Mouse (Mus musculus) splenic B cell, adult 2 months (primary cell): ENCODE data around the gene Fbxl19.
"Not testable (repeated sequence)": the region's sequence is repeated elsewhere in the genome, so short reads cannot be mapped to it uniquely, and the experiment has no call there.

Experiments
- DNase-seq: peaks from one replicate; pipeline ENCODE4 v3.0.0-alpha.2; 2011; ENCODE audit warnings: low read depth, low spot score
- H3K27me3 ChIP-seq: 2 replicates; pipeline ENCODE4 v1.6.1; 2012; ENCODE audit warnings: mild to moderate bottlenecking, low read length, moderate library complexity, mixed read lengths; ENCODE audit not compliant: control insufficient read depth, poor library complexity, insufficient read depth, severe bottlenecking
- H3K36me3 ChIP-seq: 2 replicates; pipeline ENCODE4 v1.6.1; 2012; ENCODE audit warnings: mild to moderate bottlenecking, low read length, moderate library complexity, mixed read lengths; ENCODE audit not compliant: control insufficient read depth, poor library complexity, insufficient read depth, severe bottlenecking

The Fbxl19 gene

DNA sequence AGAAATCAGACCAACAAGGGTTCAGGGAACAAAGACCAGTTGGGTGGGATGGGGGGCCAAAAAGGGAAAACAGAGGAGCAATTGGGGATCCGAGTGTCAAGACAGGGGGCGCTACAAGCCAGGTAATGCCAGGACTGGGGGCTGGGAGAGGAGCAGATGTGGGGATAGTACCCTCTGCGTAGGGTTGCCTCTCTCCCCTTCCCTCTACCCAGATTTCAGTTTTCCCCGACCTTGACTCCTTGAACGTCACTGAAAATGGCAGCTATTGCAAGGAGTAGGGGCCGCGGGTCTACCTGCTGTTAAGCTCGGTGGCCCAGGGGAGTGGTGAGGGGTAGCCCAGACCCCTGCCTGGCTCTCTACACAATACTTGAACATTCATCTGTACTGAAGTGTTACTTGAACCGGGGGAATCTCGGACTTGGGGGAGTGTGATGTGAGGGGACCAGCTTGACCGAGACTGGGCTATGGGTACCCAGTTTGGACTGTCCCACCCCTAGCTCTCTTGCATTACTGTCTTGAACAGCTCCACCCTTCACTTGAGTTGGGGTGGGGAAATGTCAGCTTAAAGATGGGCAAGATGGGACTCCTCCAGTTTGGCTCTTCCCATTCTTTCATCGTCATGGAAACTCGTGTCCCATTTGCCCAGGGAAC lies 24.1 kb downstream of the Fbxl19 start:
- Histone ChIP-seq H3K36me3 (peaks cover 1% of the 10 kb centered on the region; the same call in 1 of the 2 replicates), H3K27me3 (no peaks in the 10 kb centered on the region)
- DNase-seq, result peak; percentile 20

DNA sequence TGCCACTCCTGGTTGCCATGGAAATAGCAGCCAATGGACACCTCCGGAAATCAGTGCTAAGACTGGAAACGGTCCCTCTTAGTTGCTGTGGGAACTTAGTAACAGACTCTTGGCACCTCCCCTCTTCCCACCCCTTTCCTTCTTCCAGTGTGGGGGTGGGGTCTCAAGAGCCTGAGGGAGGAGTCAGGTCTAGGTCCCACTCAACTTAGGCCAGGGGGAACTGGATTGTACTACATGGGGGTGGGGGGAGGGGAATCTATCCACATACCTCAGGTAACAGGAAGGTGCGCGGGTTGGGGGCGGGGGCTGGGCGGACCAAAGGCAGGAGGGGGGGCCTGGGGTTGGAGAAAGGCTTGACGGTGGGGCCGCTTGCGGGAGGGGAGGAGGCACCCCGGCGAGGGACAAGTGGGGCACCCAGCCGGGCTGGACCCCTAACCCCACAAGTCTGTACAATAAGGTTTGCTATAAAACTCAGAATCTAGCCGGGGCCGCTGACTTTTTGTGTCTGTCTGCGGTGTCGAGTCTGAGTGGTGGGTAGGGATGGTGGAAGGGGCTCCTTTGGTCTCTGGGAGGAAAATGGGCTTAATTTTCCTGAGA lies 24.8 kb downstream of the Fbxl19 start:
- H3K27me3 ChIP-seq, result no peaks in the 10 kb centered on the region
- peaks cover 1% of the 10 kb centered on the region; the same call in 1 of the 2 replicates for H3K36me3 ChIP-seq
- peak; percentile 65 for DNase-seq

DNA sequence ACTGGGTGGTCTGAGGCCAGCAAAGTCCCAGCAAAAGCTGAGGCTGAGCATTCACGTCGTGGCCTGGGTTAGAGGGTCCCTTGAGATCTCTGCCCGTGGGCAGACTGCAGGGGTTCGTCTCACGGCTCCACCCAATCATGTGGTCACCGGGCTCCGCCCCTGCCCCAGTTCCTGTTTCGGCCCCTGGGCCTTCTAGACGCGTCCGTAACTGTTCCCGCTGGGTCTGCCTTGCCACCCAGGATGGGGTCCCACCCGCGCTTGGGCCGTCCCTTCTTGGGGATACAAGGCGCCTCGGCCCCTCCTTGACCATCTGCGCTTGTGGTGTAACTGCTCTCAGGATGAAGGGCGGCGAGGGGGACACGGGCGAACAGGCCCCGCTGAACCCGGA lies 25.3 kb downstream of the Fbxl19 start, which contains the start of gene Orai3:
Gene Orai3, plus strand, starts transcription at position 165 of the 388 bp plus-strand sequence.
- peaks cover 1% of the 10 kb centered on the region; the same call in 1 of the 2 replicates for H3K36me3 ChIP-seq
- no peaks in the 10 kb centered on the region for H3K27me3 ChIP-seq
- DNase-seq, result peak; percentile 87

GRCm38 (mm10) chr7:127770039-127770905 lies 25.9 kb downstream of the Fbxl19 start:
- Histone ChIP-seq H3K27me3 (no peaks in the 10 kb centered on the region), H3K36me3 (peaks cover 1% of the 10 kb centered on the region; the same call in 1 of the 2 replicates)
- DNase-seq, result no peak

DNA sequence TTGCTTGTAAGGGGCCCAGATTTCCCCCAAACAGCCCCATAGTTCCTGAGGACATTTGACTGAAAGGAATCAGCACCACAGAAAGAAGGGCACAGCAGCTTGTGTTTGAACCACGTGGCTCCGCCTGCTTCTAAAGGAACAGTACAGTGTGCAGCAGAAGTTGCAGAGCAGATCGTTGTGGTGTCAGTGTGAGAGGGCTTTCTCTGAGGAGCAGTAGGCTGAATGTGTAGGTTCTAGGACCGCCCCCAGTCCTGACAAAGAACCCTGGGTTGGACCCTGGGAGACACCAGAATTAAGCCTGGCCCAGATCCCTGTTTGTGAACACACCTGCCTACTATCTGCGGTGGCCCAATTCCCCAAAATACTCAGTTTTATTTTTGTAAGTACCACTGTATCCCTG lies 26.9 kb downstream of the Fbxl19 start:
- Histone ChIP-seq H3K27me3 (no peaks in the 10 kb centered on the region), H3K36me3 (peaks cover 1% of the 10 kb centered on the region; the same call in 1 of the 2 replicates)
- DNase-seq, result no peak

- Histone ChIP-seq H3K36me3 (peaks cover 1% of the 10 kb centered on the region; the same call in 1 of the 2 replicates), H3K27me3 (no peaks in the 10 kb centered on the region)
- DNase-seq, result no peak
Observed at GRCm38 (mm10) chr7:127772080-127772479, 27.7 kb downstream of the Fbxl19 start.

- H3K36me3 ChIP-seq, result peaks cover 1% of the 10 kb centered on the region; the same call in 1 of the 2 replicates
- no peaks in the 10 kb centered on the region for H3K27me3 ChIP-seq
- no peak for DNase-seq
Observed at GRCm38 (mm10) chr7:127772557-127772956, 28.2 kb downstream of the Fbxl19 start.

DNA sequence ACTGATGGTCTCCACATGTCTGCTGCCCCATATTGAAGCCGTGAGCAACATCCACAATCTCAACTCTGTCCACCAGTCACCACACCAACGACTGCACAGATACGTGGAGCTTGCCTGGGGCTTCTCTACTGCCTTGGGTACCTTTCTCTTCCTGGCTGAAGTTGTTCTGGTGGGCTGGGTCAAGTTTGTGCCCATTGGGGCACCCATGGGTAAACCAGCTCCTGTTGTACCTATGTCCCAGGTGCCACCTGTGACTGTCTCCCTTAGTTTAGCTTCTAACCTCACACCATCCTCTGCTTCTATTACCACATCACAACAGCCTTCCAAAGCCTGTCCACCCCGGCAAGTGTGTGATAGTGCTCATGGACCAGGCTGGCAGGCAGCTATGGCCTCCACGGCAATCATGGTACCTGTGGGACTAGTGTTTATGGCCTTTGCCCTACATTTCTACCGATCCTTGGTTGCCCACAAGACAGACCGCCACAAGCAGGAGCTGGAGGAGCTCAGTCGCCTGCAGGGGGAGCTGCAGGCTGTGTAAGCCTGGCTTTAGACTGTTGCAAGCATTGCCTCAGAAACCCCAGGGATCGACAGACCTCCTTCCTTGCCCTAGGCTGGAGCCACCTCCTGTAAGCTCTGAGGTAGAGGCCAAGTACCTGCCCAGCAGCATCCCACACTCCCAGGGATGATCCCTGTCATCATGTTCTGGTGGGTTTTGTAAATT lies 29.5 kb downstream of the Fbxl19 start:
- H3K36me3 ChIP-seq, result no peaks in the 10 kb centered on the region
- no peaks in the 10 kb centered on the region for H3K27me3 ChIP-seq
- DNase-seq, result peak; percentile 87

DNA sequence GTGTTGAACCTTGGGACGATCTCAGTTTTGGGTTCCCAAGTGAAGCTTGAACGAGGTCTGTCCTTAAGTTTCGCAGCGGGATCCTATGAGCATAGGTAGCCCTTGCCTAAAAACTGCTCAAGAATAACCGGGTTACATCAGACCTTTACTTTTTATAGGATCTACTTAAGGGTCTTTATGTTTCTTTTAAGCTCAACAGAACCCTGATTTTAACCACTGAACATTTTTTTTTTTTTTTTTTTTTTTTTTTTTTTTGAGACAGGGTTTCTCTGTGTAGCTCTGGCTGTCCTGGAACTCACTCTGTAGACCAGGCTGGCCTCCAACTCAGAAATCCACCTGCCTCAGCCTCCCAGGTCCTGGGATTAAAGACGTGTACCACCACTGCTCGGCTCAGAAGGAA lies 31.5 kb downstream of the Fbxl19 start:
- not testable (repeated sequence) for DNase-seq, H3K36me3 ChIP-seq

DNA sequence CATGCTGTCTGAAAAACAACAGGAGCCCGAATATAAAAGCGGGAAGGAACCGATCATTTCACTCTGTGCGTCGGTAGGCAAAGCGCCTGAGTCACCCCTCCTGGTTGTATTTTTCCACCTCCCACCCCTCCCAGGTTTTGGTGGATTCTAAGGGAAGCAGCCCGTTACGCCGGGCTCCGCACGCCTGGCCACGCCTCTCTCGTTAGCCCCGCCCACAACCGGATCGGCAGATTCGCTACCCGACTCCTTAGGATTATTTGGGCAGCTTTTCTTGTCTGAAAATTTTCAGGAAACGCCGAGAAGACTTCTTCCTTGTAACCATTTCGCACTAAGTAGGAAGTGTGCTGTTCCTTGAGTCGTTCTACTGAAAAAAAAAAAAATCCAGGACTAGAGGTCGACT lies 32.1 kb downstream of the Fbxl19 start, which contains the start of gene Setd1a:
Gene Setd1a, plus strand, starts transcription at position 245 of the 400 bp plus-strand sequence.
- Histone ChIP-seq H3K27me3 (no peaks in the 10 kb centered on the region), H3K36me3 (peaks cover 8% of the 10 kb centered on the region)
- DNase-seq, result peak; percentile 81

More for the DNA sequence above, 31.5 kb downstream of the Fbxl19 start:
- H3K27me3 ChIP-seq, result not testable (repeated sequence)

- peak; percentile 97 for DNase-seq
- peaks cover 10% of the 10 kb centered on the region for H3K36me3 ChIP-seq
- no peaks in the 10 kb centered on the region for H3K27me3 ChIP-seq
Observed at GRCm38 (mm10) chr7:127776878-127777473, 32.6 kb downstream of the Fbxl19 start.

DNA sequence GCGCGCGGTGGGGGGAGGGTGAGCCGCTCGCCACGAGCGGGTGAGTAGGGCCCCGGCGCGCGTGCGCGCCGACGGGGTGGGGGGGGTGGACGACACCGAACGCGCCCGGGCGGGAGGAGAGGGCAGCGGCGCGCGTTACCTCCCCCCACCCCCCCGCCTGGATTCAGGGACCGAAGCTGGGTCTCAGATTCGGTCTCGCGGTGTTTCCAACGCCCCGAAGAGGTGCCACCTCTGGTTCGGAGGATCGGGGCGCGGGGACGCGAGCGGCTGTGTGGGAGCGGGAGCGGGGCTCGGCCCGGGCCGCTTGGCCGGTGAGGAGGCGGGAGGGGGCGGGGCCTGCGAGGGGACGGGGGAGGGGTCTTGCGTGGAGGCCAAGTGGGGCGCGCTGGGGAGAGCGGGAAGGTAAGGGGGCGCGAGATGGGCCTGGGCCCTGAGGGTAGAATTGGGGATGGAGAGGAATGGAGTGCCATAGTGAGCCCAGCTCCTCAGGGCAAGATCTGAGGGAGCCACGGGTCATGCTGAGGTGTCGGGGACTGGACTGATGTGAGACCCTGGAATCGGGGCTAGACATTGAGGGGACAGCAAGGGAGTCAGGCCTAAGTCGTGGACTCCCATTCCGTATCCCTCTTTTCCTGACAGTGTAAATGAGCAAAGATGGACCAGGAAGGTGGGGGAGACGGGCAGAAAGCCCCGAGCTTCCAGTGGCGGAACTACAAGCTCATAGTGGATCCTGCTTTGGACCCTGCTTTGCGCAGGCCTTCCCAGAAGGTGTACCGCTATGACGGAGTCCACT lies 33.3 kb downstream of the Fbxl19 start:
- Histone ChIP-seq H3K36me3 (peaks cover 14% of the 10 kb centered on the region), H3K27me3 (no peaks in the 10 kb centered on the region)
- no peak for DNase-seq

GRCm38 (mm10) chr7:127778350-127778749 lies 34.0 kb downstream of the Fbxl19 start:
- H3K36me3 ChIP-seq, result peaks cover 14% of the 10 kb centered on the region
- DNase-seq, result no peak
- H3K27me3 ChIP-seq, result no peaks in the 10 kb centered on the region
